Mouse (Mus musculus) CH12.LX (cell line): ENCODE measurements around the gene Cngb1. TPM values are rescaled to one million over a fixed set of nuclear protein-coding genes. Genes with fewer than 3 reads are reported as not detected.

Source experiments
- DNase-seq: peaks from one replicate; pipeline ENCODE4 v3.0.0-alpha.2; 2013; ENCODE audit errors: extremely low read depth
- H3K27ac ChIP-seq: 2 replicates; pipeline ENCODE4 v1.5.1; 2012; ENCODE audit warnings: low read depth, mild to moderate bottlenecking, control low read depth, moderate library complexity; ENCODE audit not compliant: insufficient read depth
- H3K27me3 ChIP-seq: replicated peaks from 2 replicates; pipeline ENCODE3; 2012; ENCODE audit warnings: inconsistent platforms
- H3K36me3 ChIP-seq, 2 experiments: replicated peaks in 1 of 2; 2 replicates each; pipeline versions ENCODE3 to v1.6.1; 2012; ENCODE audit warnings: inconsistent platforms in 1 of 2, low read length in 1 of 2, mild to moderate bottlenecking in 1 of 2, mixed read lengths in 1 of 2, moderate library complexity in 1 of 2; ENCODE audit not compliant: control insufficient read depth in 1 of 2, insufficient read depth in 1 of 2
- H3K4me1 ChIP-seq, 2 experiments: 2 replicates each; pipeline ENCODE4 v1.6.1; 2012; ENCODE audit warnings: inconsistent platforms in 1 of 2, moderate library complexity in 1 of 2; ENCODE audit not compliant: insufficient read depth in 2 of 2, control insufficient read depth in 1 of 2
- H3K4me2 ChIP-seq: 2 replicates; pipeline ENCODE4 v1.6.1; 2012; ENCODE audit warnings: low read depth, mild to moderate bottlenecking, control low read depth; ENCODE audit not compliant: poor library complexity, insufficient read depth, severe bottlenecking
- H3K4me3 ChIP-seq, 3 experiments: fragments of 150-350 bp in 1 of 3; sonication (generic) in 1 of 3; replicated peaks in 1 of 3; 2 replicates each; pipeline versions ENCODE3 to v1.5.1; 2011 to 2012; ENCODE audit warnings: low read depth in 2 of 3, low read length in 2 of 3, mild to moderate bottlenecking in 2 of 3, moderate library complexity in 2 of 3, control low read depth in 1 of 3, improper control_type of control experiment in 1 of 3, inconsistent platforms in 1 of 3, mixed read lengths in 1 of 3; ENCODE audit not compliant: poor library complexity in 1 of 3
- H3K79me2 ChIP-seq: replicated peaks from 2 replicates; pipeline ENCODE4 v1.6.1; 2012; ENCODE audit warnings: mild to moderate bottlenecking, moderate library complexity; ENCODE audit not compliant: control insufficient read depth, poor library complexity, insufficient read depth, severe bottlenecking; ENCODE audit errors: extremely low read depth
- H3K9ac ChIP-seq: 2 replicates; pipeline ENCODE4 v1.6.1; 2012; ENCODE audit warnings: low read depth, mild to moderate bottlenecking, control low read depth, moderate library complexity; ENCODE audit not compliant: insufficient read depth
- H3K9me3 ChIP-seq: replicated peaks from 2 replicates; pipeline ENCODE3; 2012; ENCODE audit warnings: low read length, inconsistent platforms, mixed read lengths
- CHD1 ChIP-seq: IDR thresholded peaks from 2 replicates; pipeline ENCODE4 v1.6.1; 2012; ENCODE audit warnings: low read depth, low read length, improper control_type of control experiment, inconsistent platforms
- CTCF ChIP-seq, 2 experiments: IDR thresholded peaks in 1 of 2; conservative IDR thresholded peaks in 1 of 2; 2 replicates each; pipeline ENCODE4 v1.5.1; 2011 to 2012; ENCODE audit warnings: low read depth in 2 of 2, low read length in 2 of 2, improper control_type of control experiment in 1 of 2, inconsistent platforms in 1 of 2, mild to moderate bottlenecking in 1 of 2, moderate library complexity in 1 of 2
- E2F4 ChIP-seq: IDR thresholded peaks from 2 replicates; pipeline ENCODE4 v1.6.1; 2011; ENCODE audit warnings: low read depth, low read length, improper control_type of control experiment; ENCODE audit not compliant: insufficient replicate concordance
- ELF1 ChIP-seq: IDR thresholded peaks from 2 replicates; pipeline ENCODE4 v1.6.1; 2014; ENCODE audit warnings: low read depth, mild to moderate bottlenecking, inconsistent platforms, low read length, improper control_type of control experiment
- ETS1 ChIP-seq: conservative IDR thresholded peaks from 2 replicates; pipeline ENCODE4 v1.6.1; 2012; ENCODE audit warnings: low read depth, mild to moderate bottlenecking, inconsistent platforms, low read length, improper control_type of control experiment, moderate library complexity
- GABPA ChIP-seq: IDR thresholded peaks from 2 replicates; pipeline ENCODE4 v1.6.1; 2012; ENCODE audit warnings: low read depth, low read length, improper control_type of control experiment, inconsistent platforms; ENCODE audit not compliant: insufficient replicate concordance
- IRF4 ChIP-seq: IDR thresholded peaks from 2 replicates; pipeline ENCODE4 v1.6.1; 2014; ENCODE audit warnings: low read depth, mild to moderate bottlenecking, inconsistent platforms, low read length, improper control_type of control experiment
- JUN ChIP-seq: IDR thresholded peaks from 2 replicates; pipeline ENCODE4 v1.6.1; 2011; ENCODE audit warnings: low read depth, mild to moderate bottlenecking, low read length, improper control_type of control experiment, moderate library complexity; ENCODE audit not compliant: insufficient read depth
- KAT2A ChIP-seq: IDR thresholded peaks from 2 replicates; pipeline ENCODE4 v1.6.1; 2012; ENCODE audit warnings: low read length, improper control_type of control experiment, inconsistent platforms; ENCODE audit not compliant: insufficient replicate concordance
- MAFK ChIP-seq: IDR thresholded peaks from 2 replicates; pipeline ENCODE4 v1.6.1; 2011; ENCODE audit warnings: low read length, improper control_type of control experiment; ENCODE audit not compliant: insufficient replicate concordance
- MAX ChIP-seq: IDR thresholded peaks from 2 replicates; pipeline ENCODE4 v1.6.1; 2011; ENCODE audit warnings: low read length, improper control_type of control experiment
- MAZ ChIP-seq: IDR thresholded peaks from 2 replicates; pipeline ENCODE4 v1.6.1; 2012; ENCODE audit warnings: low read depth, mild to moderate bottlenecking, inconsistent platforms, low read length, improper control_type of control experiment, moderate library complexity
- MEF2A ChIP-seq: IDR thresholded peaks from 2 replicates; pipeline ENCODE4 v1.6.1; 2014; ENCODE audit warnings: low read depth, mild to moderate bottlenecking, inconsistent platforms, low read length, improper control_type of control experiment, borderline replicate concordance
- MYC ChIP-seq: IDR thresholded peaks from 2 replicates; pipeline ENCODE4 v1.6.1; 2011; ENCODE audit warnings: low read depth, mild to moderate bottlenecking, improper control_type of control experiment, low read length
- PAX5 ChIP-seq: IDR thresholded peaks from 2 replicates; pipeline ENCODE4 v1.6.1; 2012; ENCODE audit warnings: low read length, inconsistent platforms, mixed read lengths
- POLR2A ChIP-seq: IDR thresholded peaks from 2 replicates; pipeline ENCODE4 v1.6.1; 2011; ENCODE audit warnings: low read depth, mild to moderate bottlenecking, improper control_type of control experiment, low read length
- RCOR1 ChIP-seq: conservative IDR thresholded peaks from 2 replicates; pipeline ENCODE4 v1.6.1; 2012; ENCODE audit warnings: low read depth, mild to moderate bottlenecking, inconsistent platforms, low read length, improper control_type of control experiment
- SIN3A ChIP-seq: IDR thresholded peaks from 2 replicates; pipeline ENCODE4 v1.6.1; 2012; ENCODE audit warnings: low read length, improper control_type of control experiment, inconsistent platforms
- TCF12 ChIP-seq: IDR thresholded peaks from 2 replicates; pipeline ENCODE4 v1.6.1; 2014; ENCODE audit warnings: low read depth, mild to moderate bottlenecking, inconsistent platforms, low read length, improper control_type of control experiment
- UBTF ChIP-seq: IDR thresholded peaks from 2 replicates; pipeline ENCODE4 v1.6.1; 2012; ENCODE audit warnings: low read depth, mild to moderate bottlenecking, inconsistent platforms, low read length, improper control_type of control experiment, moderate library complexity
- USF1 ChIP-seq: IDR thresholded peaks from 2 replicates; pipeline ENCODE4 v1.6.1; 2014; ENCODE audit warnings: low read depth, mild to moderate bottlenecking, inconsistent platforms, low read length, improper control_type of control experiment
- USF2 ChIP-seq: conservative IDR thresholded peaks from 2 replicates; pipeline ENCODE4 v1.6.1; 2011; ENCODE audit warnings: low read depth, low read length, improper control_type of control experiment
- dilution Hi-C: fragments of 300-500 bp; cut with MboI; formaldehyde crosslinking; loops from 2 replicates; pipeline ENCODE4 v1.14.3; 2020; ENCODE audit warnings: low sequenced_read_pairs; ENCODE audit not compliant: extremely low pct_unique_long_range_greater_than_20kb, extremely low pct_ligation_motif_present
- in situ Hi-C: fragments of 300-500 bp; cut with MboI; formaldehyde crosslinking; loops from 3 replicates; pipeline ENCODE4 v1.14.3; 2019; ENCODE audit warnings: low sequenced_read_pairs, low pct_ligation_motif_present, low pct_unique_long_range_greater_than_20kb, mixed read lengths
- polyA plus RNA-seq: library from polyadenylated mRNA; unstranded; fragments of >175 nt; gene quantifications from 2 replicates; pipeline ENCODE4 v1.2.1, GENCODE M21; 2012; ENCODE audit warnings: low read depth; ENCODE audit not compliant: insufficient read length
- total RNA-seq, 2 experiments: library from RNA; depleted of rRNA; stranded (reverse); fragments of 300-350 nt in 1 of 2; fragments of >200 nt in 1 of 2; gene quantifications; 2 replicates each; pipeline ENCODE4 v1.2.3; 2012 to 2014

Cngb1 gene
- total and polyA plus RNA-seq, 3 experiments: not detected

GRCm38 (mm10) chr8:95271841-95272240 is 34.5 kb downstream of the Cngb1 start:
- no peak for DNase-seq

GRCm38 (mm10) chr8:95270501-95270900 is 35.9 kb downstream of the Cngb1 start:
- DNase-seq: no peak
- H3K27ac ChIP-seq: no peak overlapping the region
- H3K27me3 ChIP-seq: peaks cover 63% of the 10 kb centered on the region
- H3K9ac ChIP-seq: no peak overlapping the region
- in situ Hi-C loops: no loop called here
- H3K4me3 ChIP-seq: no peak overlapping the region
- H3K4me1 ChIP-seq: no peaks in the 10 kb centered on the region
- H3K36me3 ChIP-seq: no peaks in the 10 kb centered on the region
- TF ChIP-seq IRF4: no peak
- TF ChIP-seq CHD1: no peak
- TF ChIP-seq UBTF: no peak
- H3K4me2 ChIP-seq: no peak overlapping the region
- H3K9me3 ChIP-seq: no peaks in the 10 kb centered on the region
- dilution Hi-C loops: no loop called here
- H3K79me2 ChIP-seq: no peaks in the 10 kb centered on the region

More at GRCm38 (mm10) chr8:95271841-95272240, 34.5 kb downstream of the Cngb1 start:
- dilution Hi-C loops: no loop called here
- Histone ChIP-seq H3K4me1 (no peaks in the 10 kb centered on the region), H3K27me3 (peaks cover 59% of the 10 kb centered on the region), H3K4me2 (no peak overlapping the region), H3K27ac (no peak overlapping the region), H3K9me3 (peaks cover 4% of the 10 kb centered on the region), H3K4me3 (no peak overlapping the region), H3K36me3 (no peaks in the 10 kb centered on the region), H3K9ac (no peak overlapping the region), H3K79me2 (no peaks in the 10 kb centered on the region)
- TF ChIP-seq RCOR1 (no peak), E2F4 (no peak), USF1 (no peak), MAX (no peak), CTCF (conservative IDR thresholded peaks at IDR 0.05 in 1 of 2, IDR thresholded peaks at IDR 0.05 in 1 of 2; ENCODE audit: low read depth in 2 of 2, low read length in 2 of 2) (no peak), PAX5 (no peak), ETS1 (no peak), MYC (no peak), KAT2A (no peak), MAFK (no peak), TCF12 (no peak), SIN3A (no peak), POLR2A (no peak), GABPA (no peak), MAZ (no peak), MEF2A (no peak), JUN (no peak), USF2 (no peak), ELF1 (no peak)
- in situ Hi-C loops: no loop called here
